Mouse (Mus musculus) embryonic facial prominence, embryonic 12.5 days (tissue): ENCODE results near the gene Mast4. TPM values are rescaled to one million over a fixed set of nuclear protein-coding genes. Genes with fewer than 3 reads are reported as not detected.

Experiments used
- ATAC-seq: fragments of 200-750 bp; cut with Nextera tagmentation; 2 replicates; pipeline ENCODE4 v1.8.0; 2017; ENCODE audit not compliant: insufficient number of reproducible peaks, insufficient read depth, low FRiP score, low TSS enrichment
- H3K27ac ChIP-seq: fragments of 300-500 bp; sonication (generic); 2 replicates; pipeline ENCODE4 v1.5.1; 2016; ENCODE audit warnings: mild to moderate bottlenecking
- H3K27me3 ChIP-seq: fragments of 300-500 bp; sonication (generic); 2 replicates; pipeline ENCODE4 v1.6.1; 2016; ENCODE audit warnings: mild to moderate bottlenecking, moderate library complexity
- H3K36me3 ChIP-seq: fragments of 300-500 bp; sonication (generic); 2 replicates; pipeline ENCODE4 v1.6.1; 2016; ENCODE audit warnings: mild to moderate bottlenecking
- H3K4me1 ChIP-seq: fragments of 300-500 bp; sonication (generic); 2 replicates; pipeline ENCODE4 v1.6.1; 2016
- H3K4me2 ChIP-seq: fragments of 300-500 bp; sonication (generic); replicated peaks from 2 replicates; pipeline ENCODE4 v1.6.1; 2016; ENCODE audit warnings: mild to moderate bottlenecking, moderate library complexity
- H3K4me3 ChIP-seq: fragments of 300-500 bp; sonication (generic); 2 replicates; pipeline ENCODE4 v1.5.1; 2016; ENCODE audit warnings: mild to moderate bottlenecking
- H3K9ac ChIP-seq: fragments of 300-500 bp; sonication (generic); 2 replicates; pipeline ENCODE4 v1.6.1; 2016; ENCODE audit warnings: mild to moderate bottlenecking, moderate library complexity
- H3K9me3 ChIP-seq: fragments of 300-500 bp; sonication (generic); 2 replicates; pipeline ENCODE4 v1.6.1; 2016; ENCODE audit warnings: mild to moderate bottlenecking, moderate library complexity
- WGBS: fragments of 180-500 bp; shearing (Covaris S2); methylation state at CpG from one replicate; pipeline ENCODE4 v1.1.7; 2016; 5-methylcytosine and 5-hydroxymethylcytosine counted together
- polyA plus RNA-seq: library from polyadenylated mRNA; unstranded; fragments of >200 nt; fragmentation: Nextera tagmentation; extraction: Ambion mirVana; gene quantifications from 2 replicates; pipeline ENCODE4 v1.2.1, GENCODE M21; 2016

Gene Mast4
- polyA plus RNA-seq, 1 experiment from 2014 or later = 28.5 TPM

DNA sequence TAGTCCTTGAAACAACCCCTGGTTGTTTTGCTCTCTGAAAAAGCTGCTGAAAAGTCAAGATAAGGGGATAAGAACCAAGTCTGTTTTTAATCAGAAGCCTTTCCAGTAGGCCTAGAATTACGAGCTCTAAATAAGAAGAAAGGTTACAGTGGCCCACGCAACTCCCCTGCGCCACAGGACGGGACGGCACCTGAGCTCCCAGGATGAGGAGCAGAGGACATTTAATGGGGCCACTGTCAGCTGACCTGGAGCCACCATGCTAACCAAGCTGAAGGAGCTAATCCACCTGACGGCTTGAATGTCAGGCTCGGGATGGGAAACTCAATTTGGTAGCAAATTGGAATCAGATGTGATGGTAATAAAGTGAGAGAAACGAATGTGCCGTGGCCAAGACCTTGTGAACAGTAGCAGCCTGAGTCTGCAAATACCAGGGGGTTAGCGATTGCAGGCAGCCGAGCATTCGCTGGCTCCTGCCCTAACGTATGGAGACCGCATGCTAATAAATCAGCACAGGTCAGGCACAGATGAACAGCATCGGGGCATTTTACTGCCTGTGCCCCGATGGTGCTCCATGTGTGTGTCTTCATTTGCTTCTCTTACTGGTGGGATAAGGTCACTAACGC, 306.7 kb downstream of the Mast4 start:
- H3K27ac ChIP-seq = peak overlapping the region; percentile 23; the same call in 1 of the 2 replicates
- no peak for ATAC-seq
- H3K4me1 ChIP-seq = peaks cover 16% of the 10 kb centered on the region
- no peak overlapping the region for H3K9ac ChIP-seq
- H3K27me3 ChIP-seq = 0 out of 2 replicates have a peak, but pooled peaks cover 2% of the 10 kb centered on the region
- H3K9me3 ChIP-seq = no peaks in the 10 kb centered on the region
- WGBS = 21% methylated on average over 17 of the region's 17 CpGs
- H3K4me3 ChIP-seq = no peak overlapping the region
- H3K36me3 ChIP-seq = no peaks in the 10 kb centered on the region
- peak overlapping the region; percentile 19; the same call in 1 of the 2 replicates for H3K4me2 ChIP-seq

- no peak for ATAC-seq
- H3K4me1 ChIP-seq = peaks cover 16% of the 10 kb centered on the region
- 50% methylated on average over 3 of the region's 3 CpGs for WGBS
These were observed 308.8 kb downstream of the Mast4 start for GRCm38 (mm10) chr13:103025461-103025860.

DNA sequence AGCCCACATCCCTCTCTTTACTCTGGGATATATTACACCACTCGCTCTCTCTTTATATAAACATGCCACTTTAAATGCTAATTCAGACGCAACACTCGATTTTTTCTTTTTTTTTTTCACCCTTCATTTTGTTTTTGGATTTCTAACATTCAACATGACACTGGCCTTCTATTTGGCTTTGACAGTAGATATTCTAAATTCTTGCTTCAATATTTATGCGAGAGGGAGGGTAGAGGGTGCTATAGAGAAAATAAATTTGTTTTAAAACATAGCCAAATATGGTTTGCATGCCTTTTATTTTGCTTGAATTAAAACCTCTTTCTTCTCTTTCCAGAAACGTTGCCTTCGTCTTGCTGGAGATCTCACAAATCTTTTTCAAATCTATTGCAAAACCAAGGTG, 315.8 kb downstream of the Mast4 start:
- no peaks in the 10 kb centered on the region for H3K9me3 ChIP-seq
- no peaks in the 10 kb centered on the region for H3K36me3 ChIP-seq
- H3K4me2 ChIP-seq = no peak overlapping the region
- H3K9ac ChIP-seq = no peak overlapping the region
- H3K27ac ChIP-seq = no peak overlapping the region
- ATAC-seq = no peak
- no peak overlapping the region for H3K4me3 ChIP-seq
- 0 out of 2 replicates have a peak, but pooled peaks cover 4% of the 10 kb centered on the region for H3K4me1 ChIP-seq
- 69% methylated on average over 6 of the region's 6 CpGs for WGBS
- 0 out of 2 replicates have a peak, but pooled peaks cover 2% of the 10 kb centered on the region for H3K27me3 ChIP-seq

More at GRCm38 (mm10) chr13:103025461-103025860, 308.8 kb downstream of the Mast4 start:
- H3K27me3 ChIP-seq = 0 out of 2 replicates have a peak, but pooled peaks cover 2% of the 10 kb centered on the region
- H3K4me3 ChIP-seq = no peak overlapping the region
- no peaks in the 10 kb centered on the region for H3K36me3 ChIP-seq
- H3K4me2 ChIP-seq = no peak overlapping the region
- H3K9me3 ChIP-seq = no peaks in the 10 kb centered on the region
- no peak overlapping the region for H3K27ac ChIP-seq
- no peak overlapping the region for H3K9ac ChIP-seq

- Histone ChIP-seq H3K4me2 (no peak overlapping the region), H3K4me3 (no peak overlapping the region), H3K36me3 (no peaks in the 10 kb centered on the region), H3K27ac (no peak overlapping the region), H3K27me3 (no peaks in the 10 kb centered on the region), H3K9ac (no peak overlapping the region), H3K4me1 (0 out of 2 replicates have a peak, but pooled peaks cover 4% of the 10 kb centered on the region), H3K9me3 (no peaks in the 10 kb centered on the region)
- no peak for ATAC-seq
- WGBS = 76% methylated on average over 3 of the region's 3 CpGs
These were observed 316.6 kb downstream of the Mast4 start for GRCm38 (mm10) chr13:103017661-103018060.

- Histone ChIP-seq H3K36me3 (no peaks in the 10 kb centered on the region), H3K9me3 (no peaks in the 10 kb centered on the region), H3K27me3 (no peaks in the 10 kb centered on the region), H3K4me2 (no peak overlapping the region), H3K9ac (no peak overlapping the region), H3K27ac (no peak overlapping the region), H3K4me1 (0 out of 2 replicates have a peak, but pooled peaks cover 4% of the 10 kb centered on the region), H3K4me3 (no peak overlapping the region)
- ATAC-seq = no peak
- WGBS = 90% methylated on average over 3 of the region's 3 CpGs
These were observed 319.1 kb downstream of the Mast4 start for GRCm38 (mm10) chr13:103015131-103015750.

DNA sequence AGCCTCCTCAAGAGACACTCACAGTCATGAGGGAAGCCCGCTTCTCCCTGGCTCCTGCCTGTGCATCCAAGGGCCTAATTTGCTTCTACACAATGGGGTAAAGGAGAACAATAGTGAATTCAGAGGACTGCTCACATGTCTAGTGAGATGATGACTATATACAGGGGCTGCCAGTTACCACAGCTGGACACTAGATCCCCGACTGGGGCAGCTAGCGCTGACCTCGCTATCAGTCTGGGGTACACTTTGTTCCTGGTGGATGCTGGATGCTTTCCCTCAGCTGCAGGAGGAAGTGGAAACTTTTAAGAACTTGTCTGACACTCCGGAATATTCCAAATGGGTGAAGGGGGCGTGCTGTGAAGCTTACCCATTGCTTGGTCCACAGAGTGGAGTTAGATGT, 319.7 kb downstream of the Mast4 start:
- H3K4me2 ChIP-seq = no peak overlapping the region
- H3K27ac ChIP-seq = no peak overlapping the region
- H3K4me3 ChIP-seq = no peak overlapping the region
- no peaks in the 10 kb centered on the region for H3K27me3 ChIP-seq
- no peaks in the 10 kb centered on the region for H3K9me3 ChIP-seq
- H3K9ac ChIP-seq = no peak overlapping the region
- no peaks in the 10 kb centered on the region for H3K36me3 ChIP-seq
- WGBS = 78% methylated on average over 6 of the region's 6 CpGs
- ATAC-seq = no peak
- 0 out of 2 replicates have a peak, but pooled peaks cover 4% of the 10 kb centered on the region for H3K4me1 ChIP-seq

DNA sequence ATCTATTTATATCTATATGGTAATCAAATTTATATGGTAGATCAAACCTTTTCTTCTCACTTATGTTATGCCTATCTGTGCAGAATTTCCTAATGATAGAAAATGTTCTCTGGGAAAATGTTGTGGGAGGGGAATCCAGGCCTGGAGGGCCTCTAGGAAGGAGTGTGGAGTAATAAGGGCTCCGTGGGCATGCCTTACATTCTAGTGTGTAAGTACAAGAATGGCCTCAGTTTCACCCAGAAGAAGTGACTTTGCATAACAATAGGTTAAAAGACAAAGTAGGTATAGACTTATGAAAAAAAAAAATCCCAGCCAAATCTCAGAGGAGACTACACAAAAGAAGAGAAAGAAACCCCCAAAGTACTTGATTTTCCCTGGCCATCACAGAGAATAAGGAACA, 320.1 kb downstream of the Mast4 start:
- 73% methylated on average over 1 of the region's 1 CpGs for WGBS
- H3K9me3 ChIP-seq = no peaks in the 10 kb centered on the region
- H3K4me1 ChIP-seq = 0 out of 2 replicates have a peak, but pooled peaks cover 4% of the 10 kb centered on the region
- H3K27me3 ChIP-seq = no peaks in the 10 kb centered on the region
- H3K4me2 ChIP-seq = no peak overlapping the region
- ATAC-seq = no peak
- no peak overlapping the region for H3K27ac ChIP-seq
- no peak overlapping the region for H3K4me3 ChIP-seq
- no peaks in the 10 kb centered on the region for H3K36me3 ChIP-seq
- H3K9ac ChIP-seq = no peak overlapping the region

- Histone ChIP-seq H3K27me3 (no peaks in the 10 kb centered on the region), H3K36me3 (no peaks in the 10 kb centered on the region), H3K4me1 (no peaks in the 10 kb centered on the region), H3K4me2 (no peak overlapping the region), H3K27ac (no peak overlapping the region), H3K4me3 (no peak overlapping the region), H3K9me3 (no peaks in the 10 kb centered on the region), H3K9ac (no peak overlapping the region)
- 88% methylated on average over 2 of the region's 2 CpGs for WGBS
- ATAC-seq = no peak
These were observed 329.1 kb downstream of the Mast4 start for GRCm38 (mm10) chr13:103005227-103005626.

- no peak overlapping the region for H3K9ac ChIP-seq
- H3K9me3 ChIP-seq = no peaks in the 10 kb centered on the region
- H3K4me3 ChIP-seq = no peak overlapping the region
- no peak overlapping the region for H3K4me2 ChIP-seq
- 42% methylated on average over 1 of the region's 1 CpGs for WGBS
- no peaks in the 10 kb centered on the region for H3K27me3 ChIP-seq
- no peak overlapping the region for H3K27ac ChIP-seq
- H3K4me1 ChIP-seq = no peaks in the 10 kb centered on the region
- H3K36me3 ChIP-seq = no peaks in the 10 kb centered on the region
- ATAC-seq = no peak
These were observed 332.5 kb downstream of the Mast4 start for GRCm38 (mm10) chr13:103001831-103002230.

GRCm38 (mm10) chr13:103000891-103001290, 333.4 kb downstream of the Mast4 start:
- Histone ChIP-seq H3K4me2 (no peak overlapping the region), H3K9ac (no peak overlapping the region), H3K4me3 (no peak overlapping the region), H3K27me3 (no peaks in the 10 kb centered on the region), H3K27ac (no peak overlapping the region), H3K4me1 (no peaks in the 10 kb centered on the region), H3K9me3 (no peaks in the 10 kb centered on the region), H3K36me3 (no peaks in the 10 kb centered on the region)
- 43% methylated on average over 7 of the region's 7 CpGs for WGBS
- no peak for ATAC-seq

GRCm38 (mm10) chr13:102994098-102994497, 340.2 kb downstream of the Mast4 start:
- H3K9me3 ChIP-seq = no peaks in the 10 kb centered on the region
- no peak for ATAC-seq
- H3K4me2 ChIP-seq = no peak overlapping the region
- no peaks in the 10 kb centered on the region for H3K4me1 ChIP-seq
- H3K27ac ChIP-seq = no peak overlapping the region
- no peaks in the 10 kb centered on the region for H3K27me3 ChIP-seq
- WGBS = 89% methylated on average over 11 of the region's 11 CpGs
- no peak overlapping the region for H3K9ac ChIP-seq
- H3K4me3 ChIP-seq = no peak overlapping the region
- no peaks in the 10 kb centered on the region for H3K36me3 ChIP-seq
